Mouse (Mus musculus): Measurements from ENCODE around the gene 9130023H24Rik.

DNA sequence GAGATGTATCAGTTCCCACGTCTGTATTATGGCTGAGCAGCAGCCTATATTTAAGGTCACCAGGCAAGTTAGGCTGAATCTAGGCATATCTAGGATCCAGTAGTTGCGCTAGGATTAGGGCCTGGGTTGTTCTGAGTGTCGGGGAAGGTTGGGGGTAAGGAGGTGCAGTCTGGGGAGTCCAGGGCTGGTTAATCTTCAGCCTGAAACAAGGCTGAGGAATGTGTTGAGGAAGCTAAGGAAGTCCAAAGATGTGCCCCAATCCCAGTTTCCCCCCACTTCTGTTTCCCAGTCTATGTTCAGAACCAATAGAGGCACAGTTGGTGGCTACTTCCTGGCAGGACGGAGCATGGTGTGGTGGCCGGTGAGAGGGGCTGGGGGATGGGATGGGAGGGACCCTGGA is 28.2 kb upstream of the 9130023H24Rik start:
- TF ChIP-seq EP300 (IDR thresholded peaks at IDR 0.05) (no peak), CTCF (IDR thresholded peaks at IDR 0.05) (no peak)
